Mouse (Mus musculus) G1E (cell line): ENCODE data around the gene Rps6ka1. TPM values are rescaled to one million over a fixed set of nuclear protein-coding genes. Genes with fewer than 3 reads are reported as not detected.

Experiments
- ATAC-seq: 2 replicates; pipeline ENCODE4 v1.8.0; 2016; ENCODE audit warnings: mild to moderate bottlenecking; ENCODE audit not compliant: insufficient number of reproducible peaks, poor library complexity, low FRiP score, severe bottlenecking; ENCODE audit errors: extremely low read depth
- DNase-seq: peaks from one replicate; pipeline ENCODE4 v3.0.0; 2012; ENCODE audit warnings: low spot score
- H3K27me3 ChIP-seq: 2 replicates; pipeline ENCODE4 v1.6.1; 2012; ENCODE audit warnings: mild to moderate bottlenecking, low read length, inconsistent platforms; ENCODE audit not compliant: insufficient read depth
- H3K36me3 ChIP-seq: replicated peaks from 2 replicates; pipeline ENCODE3; 2012; ENCODE audit warnings: mild to moderate bottlenecking, inconsistent platforms
- H3K4me1 ChIP-seq: 2 replicates; pipeline ENCODE4 v1.6.1; 2012; ENCODE audit warnings: low read depth, low read length, inconsistent platforms, mixed read lengths; ENCODE audit not compliant: insufficient read depth
- H3K4me3 ChIP-seq: 2 replicates; pipeline ENCODE4 v1.5.1; 2012; ENCODE audit warnings: low read depth, mild to moderate bottlenecking, inconsistent platforms, low read length, moderate library complexity, mixed read lengths
- H3K9me3 ChIP-seq: replicated peaks from 2 replicates; pipeline ENCODE4 v1.6.1; 2012; ENCODE audit warnings: inconsistent platforms
- CTCF ChIP-seq: IDR thresholded peaks from 2 replicates; pipeline ENCODE4 v1.5.1; 2012; ENCODE audit warnings: low read depth, low read length, inconsistent platforms, mixed read lengths
- GATA1 ChIP-seq: IDR thresholded peaks from 2 replicates; pipeline ENCODE4 v1.6.1; 2012; ENCODE audit warnings: borderline replicate concordance, low read length, inconsistent platforms, mixed read lengths
- GATA2 ChIP-seq: IDR thresholded peaks from 2 replicates; pipeline ENCODE4 v1.6.1; 2012; ENCODE audit warnings: low read depth, low read length, inconsistent platforms, borderline replicate concordance
- POLR2AphosphoS5 ChIP-seq: IDR thresholded peaks from 2 replicates; pipeline ENCODE4 v1.6.1; 2012; ENCODE audit warnings: low read depth, low read length, inconsistent platforms; ENCODE audit not compliant: insufficient replicate concordance
- TAL1 ChIP-seq: conservative IDR thresholded peaks from 2 replicates; pipeline ENCODE4 v1.6.1; 2012; ENCODE audit warnings: low read depth, low read length, inconsistent platforms, mixed read lengths
- polyA plus RNA-seq: library from polyadenylated mRNA; stranded (reverse); fragments of >175 nt; gene quantifications from 2 replicates; pipeline ENCODE4 v1.2.3, GENCODE M21; 2012
- total RNA-seq, 2 experiments: library from RNA; stranded (forward) in 1 of 2; stranded (reverse) in 1 of 2; fragments of 200-1000 nt in 1 of 2; fragments of >200 nt in 1 of 2; fragmentation: Nextera tagmentation in 1 of 2; gene quantifications; 2 replicates each; pipeline ENCODE4 v1.2.3; 2014 to 2017

Gene Rps6ka1
- total and polyA plus RNA-seq, 3 experiments = 27.3 to 29.7 (median 27.4) TPM

- Histone ChIP-seq H3K27me3 (peaks cover 43% of the 10 kb centered on the region), H3K4me3 (no peak overlapping the region), H3K9me3 (no peaks in the 10 kb centered on the region), H3K4me1 (no peaks in the 10 kb centered on the region; the same call in 1 of the 2 replicates), H3K36me3 (peaks cover 64% of the 10 kb centered on the region)
- no peak for ATAC-seq
- no peak for DNase-seq
- TF ChIP-seq POLR2AphosphoS5 (no peak), GATA2 (no peak), CTCF (no peak), TAL1 (no peak), GATA1 (no peak)
Observed at GRCm38 (mm10) chr4:133864380-133864981, 23.1 kb downstream of the Rps6ka1 start.

GRCm38 (mm10) chr4:133863795-133864379, 23.7 kb downstream of the Rps6ka1 start:
- peaks cover 38% of the 10 kb centered on the region for H3K27me3 ChIP-seq
- peaks cover 63% of the 10 kb centered on the region for H3K36me3 ChIP-seq
- DNase-seq (no peak), ATAC-seq (no peak)
- TF ChIP-seq GATA2 = no peak
- no peak for TF ChIP-seq POLR2AphosphoS5
- TF ChIP-seq GATA1 = no peak
- no peak for TF ChIP-seq TAL1
- TF ChIP-seq CTCF = no peak
- H3K9me3 ChIP-seq = no peaks in the 10 kb centered on the region
- H3K4me1 ChIP-seq = no peaks in the 10 kb centered on the region; the same call in 1 of the 2 replicates
- no peak overlapping the region for H3K4me3 ChIP-seq

- peaks cover 29% of the 10 kb centered on the region for H3K36me3 ChIP-seq
Observed at GRCm38 (mm10) chr4:133857527-133857926, 30.1 kb downstream of the Rps6ka1 start.

GRCm38 (mm10) chr4:133854621-133855020, 33.0 kb downstream of the Rps6ka1 start:
- TF ChIP-seq GATA1 (no peak), TAL1 (no peak), GATA2 (no peak), CTCF (no peak), POLR2AphosphoS5 (no peak)
- H3K27me3 ChIP-seq = peaks cover 21% of the 10 kb centered on the region
- H3K36me3 ChIP-seq = peaks cover 24% of the 10 kb centered on the region
- DNase-seq = no peak
- 0 out of 2 replicates have a peak, but pooled peaks cover 3% of the 10 kb centered on the region for H3K4me1 ChIP-seq
- no peaks in the 10 kb centered on the region for H3K9me3 ChIP-seq
- no peak overlapping the region for H3K4me3 ChIP-seq
- ATAC-seq = no peak

More at GRCm38 (mm10) chr4:133857527-133857926, 30.1 kb downstream of the Rps6ka1 start:
- H3K4me3 ChIP-seq = no peak overlapping the region
- ATAC-seq (no peak), DNase-seq (no peak)
- H3K4me1 ChIP-seq = peaks cover 3% of the 10 kb centered on the region; the same call in 1 of the 2 replicates
- TF ChIP-seq GATA1 (no peak), GATA2 (no peak), TAL1 (no peak), POLR2AphosphoS5 (no peak), CTCF (no peak)
- H3K27me3 ChIP-seq = peaks cover 15% of the 10 kb centered on the region
- H3K9me3 ChIP-seq = no peaks in the 10 kb centered on the region

- TF ChIP-seq GATA2 (no peak), CTCF (no peak), TAL1 (no peak), POLR2AphosphoS5 (no peak), GATA1 (no peak)
Observed at GRCm38 (mm10) chr4:133853630-133854029, 34.0 kb downstream of the Rps6ka1 start.

GRCm38 (mm10) chr4:133846625-133847024, 41.0 kb downstream of the Rps6ka1 start:
- Histone ChIP-seq H3K27me3 (peaks cover 25% of the 10 kb centered on the region; the same call in 1 of the 2 replicates), H3K36me3 (peaks cover 26% of the 10 kb centered on the region), H3K9me3 (no peaks in the 10 kb centered on the region), H3K4me1 (peaks cover 16% of the 10 kb centered on the region), H3K4me3 (no peak overlapping the region)
- TF ChIP-seq TAL1 = no peak
- no peak for DNase-seq
- ATAC-seq = no peak

More at GRCm38 (mm10) chr4:133853630-133854029, 34.0 kb downstream of the Rps6ka1 start:
- no peaks in the 10 kb centered on the region for H3K9me3 ChIP-seq
- no peak for DNase-seq
- 0 out of 2 replicates have a peak, but pooled peaks cover 3% of the 10 kb centered on the region for H3K4me1 ChIP-seq
- H3K36me3 ChIP-seq = peaks cover 19% of the 10 kb centered on the region
- no peak overlapping the region for H3K4me3 ChIP-seq
- no peak for ATAC-seq
- H3K27me3 ChIP-seq = peaks cover 21% of the 10 kb centered on the region
